Mouse (Mus musculus): ENCODE data around the gene Hoxb7. TPM values are rescaled to one million over a fixed set of nuclear protein-coding genes. Genes with fewer than 3 reads are reported as not detected.

The Hoxb7 gene
- 0.17 TPM in 1 of 2 replicates, not detected in the other for polyA plus RNA-seq (2012; rRNA removed)

GRCm38 (mm10) chr11:96285771-96286738 is at the start of gene Hoxb7:
Gene Hoxb7 (plus strand): TSS chr11:96286623.

GRCm38 (mm10) chr11:96270996-96271540 is 15.4 kb upstream of the Hoxb7 start, which contains the start of gene Hoxb9:
Gene Hoxb9 (plus strand): TSS chr11:96271457.

GRCm38 (mm10) chr11:96281855-96282570 is 4.4 kb upstream of the Hoxb7 start, which contains the start of gene Hoxb8:
Gene Hoxb8 (plus strand): TSS chr11:96281905.

GRCm38 (mm10) chr11:96291681-96292564 is 5.5 kb downstream of the Hoxb7 start, which contains the start of gene Hoxb6:
Gene Hoxb6 (plus strand): TSS chr11:96292476.

GRCm38 (mm10) chr11:96303151-96304099 is 17.0 kb downstream of the Hoxb7 start, which contains the start of gene Hoxb5:
Gene Hoxb5 (plus strand): TSS chr11:96303336.

GRCm38 (mm10) chr11:96317608-96318367 is 31.4 kb downstream of the Hoxb7 start, which contains the start of gene Hoxb4:
Gene Hoxb4 (plus strand): TSS chr11:96318267.

GRCm38 (mm10) chr11:96323154-96323553 is 36.7 kb downstream of the Hoxb7 start, which contains the start of gene Hoxb3:
Gene Hoxb3 (plus strand): TSS chr11:96323326.

Other genes with a start within 250 kb of the Hoxb7 start
- gene Ube2z, start 221.2 kb upstream of the Hoxb7 start, polyA plus RNA-seq (2012; rRNA removed): 71.3 and 77.1 TPM in 2 replicates
- 413 and 429 TPM in 2 replicates for gene Atp5g1, start 211.0 kb upstream of the Hoxb7 start, polyA plus RNA-seq (2012; rRNA removed)
- 0.05 TPM in 1 of 2 replicates, not detected in the other for gene Calcoco2, start 174.7 kb upstream of the Hoxb7 start, polyA plus RNA-seq (2012; rRNA removed)
- 0.69 and 0.98 TPM in 2 replicates for gene Ttll6, start 152.8 kb upstream of the Hoxb7 start, polyA plus RNA-seq (2012; rRNA removed)
- 0.03 TPM in 1 of 2 replicates, not detected in the other for gene Hoxb13, start 92.3 kb upstream of the Hoxb7 start, polyA plus RNA-seq (2012; rRNA removed)
- 0.03 TPM in 2 replicates for gene Hoxb9, start 15.2 kb upstream of the Hoxb7 start, polyA plus RNA-seq (2012; rRNA removed)
- 0.06 TPM in 1 of 2 replicates, not detected in the other for gene Hoxb8, start 4.7 kb upstream of the Hoxb7 start, polyA plus RNA-seq (2012; rRNA removed)
- gene Hoxb6, start 5.9 kb downstream of the Hoxb7 start, polyA plus RNA-seq (2012; rRNA removed): 0.21 TPM in 1 of 2 replicates, not detected in the other
- gene Hoxb5, start 16.7 kb downstream of the Hoxb7 start, polyA plus RNA-seq (2012; rRNA removed): 0.04 and 0.12 TPM in 2 replicates
- 0.04 and 0.09 TPM in 2 replicates for gene Hoxb4, start 31.6 kb downstream of the Hoxb7 start, polyA plus RNA-seq (2012; rRNA removed)
- gene Hoxb3, start 36.7 kb downstream of the Hoxb7 start, polyA plus RNA-seq (2012; rRNA removed): 0.23 and 1.9 TPM in 2 replicates
- 0.27 and 1.5 TPM in 2 replicates for gene Hoxb2, start 63.9 kb downstream of the Hoxb7 start, polyA plus RNA-seq (2012; rRNA removed)
- gene Hoxb1, start 79.1 kb downstream of the Hoxb7 start, polyA plus RNA-seq (2012; rRNA removed): not detected in 2 replicates
- 2.7 and 2.9 TPM in 2 replicates for gene Skap1, start 178.0 kb downstream of the Hoxb7 start, polyA plus RNA-seq (2012; rRNA removed)

Data from central nervous system, embryonic 18 days (tissue).